Mouse (Mus musculus): ENCODE data around the gene Apoc2.

Apoc2 gene

GRCm38 (mm10) chr7:19677872-19678271 is at the start of gene Apoc2:
Gene Apoc2, minus strand, starts transcription at chr7:19677941.
- no peak for DNase-seq (ENCODE audit: low spot score in 2 of 2)

GRCm38 (mm10) chr7:19726541-19726940 is 48.8 kb upstream of the Apoc2 start:
- no peak for DNase-seq (ENCODE audit: low spot score in 2 of 2)

- DNase-seq (ENCODE audit: low spot score in 2 of 2), result no peak
Observed at GRCm38 (mm10) chr7:19724167-19724566, 46.4 kb upstream of the Apoc2 start.

GRCm38 (mm10) chr7:19722754-19723195 is 45.0 kb upstream of the Apoc2 start:
- no peak for DNase-seq (ENCODE audit: low spot score in 2 of 2)

GRCm38 (mm10) chr7:19719200-19719599 is 41.5 kb upstream of the Apoc2 start:
- DNase-seq (ENCODE audit: low spot score in 2 of 2), result no peak

GRCm38 (mm10) chr7:19718297-19718952 is 40.7 kb upstream of the Apoc2 start:
- no peak for DNase-seq (ENCODE audit: low spot score in 2 of 2)

- DNase-seq (ENCODE audit: low spot score in 2 of 2), result no peak
Observed at GRCm38 (mm10) chr7:19717346-19717745, 39.6 kb upstream of the Apoc2 start.

GRCm38 (mm10) chr7:19716822-19717221 is 39.1 kb upstream of the Apoc2 start:
- no peak for DNase-seq (ENCODE audit: low spot score in 2 of 2)

GRCm38 (mm10) chr7:19716055-19716682 is 38.4 kb upstream of the Apoc2 start:
- DNase-seq (ENCODE audit: low spot score in 2 of 2), result no peak

- DNase-seq (ENCODE audit: low spot score in 2 of 2), result peak; percentile 96 to 98
Observed at GRCm38 (mm10) chr7:19715239-19716054, 37.7 kb upstream of the Apoc2 start, which contains the start of gene Tomm40. Gene Tomm40, minus strand, starts transcription at chr7:19715438.

GRCm38 (mm10) chr7:19714836-19715235 is 37.1 kb upstream of the Apoc2 start:
- peak in 1 of 2 experiments; percentile 74 for DNase-seq (ENCODE audit: low spot score in 2 of 2)

- DNase-seq (ENCODE audit: low spot score in 2 of 2), result no peak
Observed at GRCm38 (mm10) chr7:19713598-19713997, 35.9 kb upstream of the Apoc2 start.

- no peak for DNase-seq (ENCODE audit: low spot score in 2 of 2)
Observed at GRCm38 (mm10) chr7:19713196-19713595, 35.5 kb upstream of the Apoc2 start.

- no peak for DNase-seq (ENCODE audit: low spot score in 2 of 2)
Observed at GRCm38 (mm10) chr7:19712414-19712813, 34.7 kb upstream of the Apoc2 start.

- DNase-seq (ENCODE audit: low spot score in 2 of 2), result no peak
Observed at GRCm38 (mm10) chr7:19710650-19711049, 32.9 kb upstream of the Apoc2 start.

GRCm38 (mm10) chr7:19705271-19705670 is 27.5 kb upstream of the Apoc2 start:
- no peak for DNase-seq (ENCODE audit: low spot score in 2 of 2)

GRCm38 (mm10) chr7:19704475-19704874 is 26.7 kb upstream of the Apoc2 start:
- no peak for DNase-seq (ENCODE audit: low spot score in 2 of 2)

GRCm38 (mm10) chr7:19702859-19703555 is 25.3 kb upstream of the Apoc2 start:
- DNase-seq (ENCODE audit: low spot score in 2 of 2), result peak in 1 of 2 experiments; percentile 59

GRCm38 (mm10) chr7:19701069-19701761 is 23.5 kb upstream of the Apoc2 start:
- peak; percentile 64 to 79 for DNase-seq (ENCODE audit: low spot score in 2 of 2)

- DNase-seq (ENCODE audit: low spot score in 2 of 2), result no peak
Observed at GRCm38 (mm10) chr7:19700299-19701068, 22.7 kb upstream of the Apoc2 start.

GRCm38 (mm10) chr7:19699827-19700148 is 22.0 kb upstream of the Apoc2 start:
- DNase-seq (ENCODE audit: low spot score in 2 of 2), result no peak
